Mouse (Mus musculus): ENCODE results near the gene Pcbp2. TPM values are rescaled to one million over a fixed set of nuclear protein-coding genes. Genes with fewer than 3 reads are reported as not detected.

Gene Pcbp2
- total RNA-seq (2012; rRNA removed), result 206 and 377 TPM in 2 replicates

GRCm38 (mm10) chr15:102470183-102470604 is at the start of gene Pcbp2:
Gene Pcbp2 (plus strand): TSS chr15:102470539.
- TF ChIP-seq CHD2 (IDR thresholded peaks at IDR 0.05; ENCODE audit: low read depth, low read length) (no peak), HCFC1 (IDR thresholded peaks at IDR 0.05; ENCODE audit: borderline replicate concordance, insufficient read depth, low read length) (peak; percentile 81)
- Histone ChIP-seq H3K9me3 (ENCODE audit: control insufficient read depth, insufficient read depth, low read depth, low read length) (no peaks in the 10 kb centered on the region), H3K4me1 (ENCODE audit: control insufficient read depth in 2 of 2, insufficient read depth in 2 of 2, low read length in 2 of 2, poor library complexity in 1 of 2) (peaks cover 0 to 4% of the 10 kb centered on the region in 2 experiments; a peak in 1 of 4 replicates), H3K36me3 (ENCODE audit: control insufficient read depth, insufficient read depth, low read length, poor library complexity, severe bottlenecking) (peaks cover 10% of the 10 kb centered on the region), H3K9ac (ENCODE audit: insufficient read depth, low read depth, low read length, poor library complexity, severe bottlenecking) (peak within 1 kb of the TSS; percentile 97), H3K27ac (ENCODE audit: insufficient read depth, low read depth, low read length, poor library complexity, severe bottlenecking) (peak within 1 kb of the TSS; percentile 96), H3K4me3 (ENCODE audit: insufficient read depth in 1 of 2, low read depth in 1 of 2, low read length in 2 of 2, poor library complexity in 1 of 2, severe bottlenecking in 1 of 2) (peak within 1 kb of the TSS; percentile 78 to 87)
- in situ Hi-C loops (cut with MboI; ENCODE audit: low sequenced_read_pairs in 2 of 2, unreplicated experiment in 2 of 2), result no loop called here
- DNase-seq (ENCODE audit: low read depth, low spot score), result peak; percentile 94

GRCm38 (mm10) chr15:102420986-102421385 is 49.4 kb upstream of the Pcbp2 start:
- in situ Hi-C loops (cut with MboI; ENCODE audit: low sequenced_read_pairs in 2 of 2, unreplicated experiment in 2 of 2), result no loop called here
- Histone ChIP-seq H3K27ac (ENCODE audit: insufficient read depth, low read depth, low read length, poor library complexity, severe bottlenecking) (no peak overlapping the region), H3K9me3 (ENCODE audit: control insufficient read depth, insufficient read depth, low read depth, low read length) (no peaks in the 10 kb centered on the region), H3K4me3 (ENCODE audit: insufficient read depth in 1 of 2, low read depth in 1 of 2, low read length in 2 of 2, poor library complexity in 1 of 2, severe bottlenecking in 1 of 2) (no peak overlapping the region), H3K4me1 (ENCODE audit: control insufficient read depth in 2 of 2, insufficient read depth in 2 of 2, low read length in 2 of 2, poor library complexity in 1 of 2) (no peaks in the 10 kb centered on the region; a peak in 1 of 4 replicates), H3K9ac (ENCODE audit: insufficient read depth, low read depth, low read length, poor library complexity, severe bottlenecking) (no peak overlapping the region), H3K36me3 (ENCODE audit: control insufficient read depth, insufficient read depth, low read length, poor library complexity, severe bottlenecking) (peaks cover 4% of the 10 kb centered on the region)
- TF ChIP-seq CHD2 (IDR thresholded peaks at IDR 0.05; ENCODE audit: low read depth, low read length) (no peak), ZC3H11A (IDR thresholded peaks at IDR 0.05; ENCODE audit: borderline replicate concordance, low read depth, low read length) (no peak), ZNF384 (IDR thresholded peaks at IDR 0.05; ENCODE audit: low read depth, low read length) (no peak), MAFK (IDR thresholded peaks at IDR 0.05; ENCODE audit: insufficient read depth, low read depth, low read length) (no peak), HCFC1 (IDR thresholded peaks at IDR 0.05; ENCODE audit: borderline replicate concordance, insufficient read depth, low read length) (no peak)
- no peak for DNase-seq (ENCODE audit: low read depth, low spot score)

- Histone ChIP-seq H3K4me3 (ENCODE audit: insufficient read depth in 1 of 2, low read depth in 1 of 2, low read length in 2 of 2, poor library complexity in 1 of 2, severe bottlenecking in 1 of 2) (no peak overlapping the region), H3K9ac (ENCODE audit: insufficient read depth, low read depth, low read length, poor library complexity, severe bottlenecking) (no peak overlapping the region), H3K4me1 (ENCODE audit: control insufficient read depth in 2 of 2, insufficient read depth in 2 of 2, low read length in 2 of 2, poor library complexity in 1 of 2) (no peaks in the 10 kb centered on the region; a peak in 1 of 4 replicates), H3K36me3 (ENCODE audit: control insufficient read depth, insufficient read depth, low read length, poor library complexity, severe bottlenecking) (peaks cover 4% of the 10 kb centered on the region), H3K9me3 (ENCODE audit: control insufficient read depth, insufficient read depth, low read depth, low read length) (no peaks in the 10 kb centered on the region), H3K27ac (ENCODE audit: insufficient read depth, low read depth, low read length, poor library complexity, severe bottlenecking) (no peak overlapping the region)
- TF ChIP-seq ZNF384 (IDR thresholded peaks at IDR 0.05; ENCODE audit: low read depth, low read length), result no peak
- 0 out of 2 replicates have a peak, but pooled peaks have one; percentile 9 for TF ChIP-seq ZC3H11A (IDR thresholded peaks at IDR 0.05; ENCODE audit: borderline replicate concordance, low read depth, low read length)
- TF ChIP-seq CHD2 (IDR thresholded peaks at IDR 0.05; ENCODE audit: low read depth, low read length), result no peak
- DNase-seq (ENCODE audit: low read depth, low spot score), result no peak
- in situ Hi-C loops (cut with MboI; ENCODE audit: low sequenced_read_pairs in 2 of 2, unreplicated experiment in 2 of 2), result no loop called here
Observed at GRCm38 (mm10) chr15:102421437-102421836, 48.9 kb upstream of the Pcbp2 start.

GRCm38 (mm10) chr15:102423602-102424240 is 46.6 kb upstream of the Pcbp2 start:
- in situ Hi-C loops (cut with MboI; ENCODE audit: low sequenced_read_pairs in 2 of 2, unreplicated experiment in 2 of 2), result no loop called here
- TF ChIP-seq ZC3H11A (IDR thresholded peaks at IDR 0.05; ENCODE audit: borderline replicate concordance, low read depth, low read length), result no peak
- TF ChIP-seq HCFC1 (IDR thresholded peaks at IDR 0.05; ENCODE audit: borderline replicate concordance, insufficient read depth, low read length), result no peak
- TF ChIP-seq CHD2 (IDR thresholded peaks at IDR 0.05; ENCODE audit: low read depth, low read length), result no peak
- TF ChIP-seq ZNF384 (IDR thresholded peaks at IDR 0.05; ENCODE audit: low read depth, low read length), result no peak
- no peak for TF ChIP-seq MAFK (IDR thresholded peaks at IDR 0.05; ENCODE audit: insufficient read depth, low read depth, low read length)
- no peak overlapping the region for H3K4me3 ChIP-seq (ENCODE audit: insufficient read depth in 1 of 2, low read depth in 1 of 2, low read length in 2 of 2, poor library complexity in 1 of 2, severe bottlenecking in 1 of 2)
- H3K36me3 ChIP-seq (ENCODE audit: control insufficient read depth, insufficient read depth, low read length, poor library complexity, severe bottlenecking), result peaks cover 4% of the 10 kb centered on the region
- H3K9me3 ChIP-seq (ENCODE audit: control insufficient read depth, insufficient read depth, low read depth, low read length), result no peaks in the 10 kb centered on the region
- H3K4me1 ChIP-seq (ENCODE audit: control insufficient read depth in 2 of 2, insufficient read depth in 2 of 2, low read length in 2 of 2, poor library complexity in 1 of 2), result no peaks in the 10 kb centered on the region; a peak in 1 of 4 replicates
- DNase-seq (ENCODE audit: low read depth, low spot score), result no peak
- no peak overlapping the region for H3K27ac ChIP-seq (ENCODE audit: insufficient read depth, low read depth, low read length, poor library complexity, severe bottlenecking)
- H3K9ac ChIP-seq (ENCODE audit: insufficient read depth, low read depth, low read length, poor library complexity, severe bottlenecking), result no peak overlapping the region

GRCm38 (mm10) chr15:102424657-102425056 is 45.7 kb upstream of the Pcbp2 start:
- Histone ChIP-seq H3K27ac (ENCODE audit: insufficient read depth, low read depth, low read length, poor library complexity, severe bottlenecking) (no peak overlapping the region), H3K4me3 (ENCODE audit: insufficient read depth in 1 of 2, low read depth in 1 of 2, low read length in 2 of 2, poor library complexity in 1 of 2, severe bottlenecking in 1 of 2) (no peak overlapping the region), H3K36me3 (ENCODE audit: control insufficient read depth, insufficient read depth, low read length, poor library complexity, severe bottlenecking) (peaks cover 7% of the 10 kb centered on the region), H3K4me1 (ENCODE audit: control insufficient read depth in 2 of 2, insufficient read depth in 2 of 2, low read length in 2 of 2, poor library complexity in 1 of 2) (no peaks in the 10 kb centered on the region; a peak in 1 of 4 replicates), H3K9me3 (ENCODE audit: control insufficient read depth, insufficient read depth, low read depth, low read length) (no peaks in the 10 kb centered on the region), H3K9ac (ENCODE audit: insufficient read depth, low read depth, low read length, poor library complexity, severe bottlenecking) (no peak overlapping the region)
- in situ Hi-C loops (cut with MboI; ENCODE audit: low sequenced_read_pairs in 2 of 2, unreplicated experiment in 2 of 2), result no loop called here
- no peak for DNase-seq (ENCODE audit: low read depth, low spot score)
- TF ChIP-seq MAFK (IDR thresholded peaks at IDR 0.05; ENCODE audit: insufficient read depth, low read depth, low read length) (no peak), HCFC1 (IDR thresholded peaks at IDR 0.05; ENCODE audit: borderline replicate concordance, insufficient read depth, low read length) (no peak), CHD2 (IDR thresholded peaks at IDR 0.05; ENCODE audit: low read depth, low read length) (no peak), ZNF384 (IDR thresholded peaks at IDR 0.05; ENCODE audit: low read depth, low read length) (no peak), ZC3H11A (IDR thresholded peaks at IDR 0.05; ENCODE audit: borderline replicate concordance, low read depth, low read length) (no peak)
